Mouse (Mus musculus) large intestine, adult 2 months (tissue): ENCODE measurements at regions not wholly inside any gene's neighbourhood (a gene's known extent, or its start where the extent isn't known, plus 50 kb on each side); places are given as distances from the start of the nearest gene placed in this dataset.

ENCODE experiments used
- DNase-seq: peaks from one replicate; pipeline ENCODE4 v3.0.0-alpha.2; 2012; ENCODE audit warnings: low read depth, low spot score
- WGBS: fragments of 180-500 bp; shearing (Covaris S2); methylation state at CpG from one replicate; pipeline ENCODE4 v1.1.7; 2018; 5-methylcytosine and 5-hydroxymethylcytosine counted together

GRCm38 (mm10) chr4:142351831-142352230 is 112.6 kb upstream of the Kazn start:
- WGBS: 48% methylated on average over 3 of the region's 3 CpGs
- DNase-seq: no peak

GRCm38 (mm10) chr4:142350986-142351385 is 111.8 kb upstream of the Kazn start:
- WGBS: 86% methylated on average over 8 of the region's 8 CpGs
- no peak for DNase-seq

GRCm38 (mm10) chr4:142348910-142349309 is 109.7 kb upstream of the Kazn start:
- WGBS: 42% methylated on average over 6 of the region's 6 CpGs
- DNase-seq: peak; percentile 8

GRCm38 (mm10) chr4:142342482-142343206 is 103.4 kb upstream of the Kazn start:
- DNase-seq: no peak
- WGBS: 83% methylated on average over 19 of the region's 19 CpGs

DNA sequence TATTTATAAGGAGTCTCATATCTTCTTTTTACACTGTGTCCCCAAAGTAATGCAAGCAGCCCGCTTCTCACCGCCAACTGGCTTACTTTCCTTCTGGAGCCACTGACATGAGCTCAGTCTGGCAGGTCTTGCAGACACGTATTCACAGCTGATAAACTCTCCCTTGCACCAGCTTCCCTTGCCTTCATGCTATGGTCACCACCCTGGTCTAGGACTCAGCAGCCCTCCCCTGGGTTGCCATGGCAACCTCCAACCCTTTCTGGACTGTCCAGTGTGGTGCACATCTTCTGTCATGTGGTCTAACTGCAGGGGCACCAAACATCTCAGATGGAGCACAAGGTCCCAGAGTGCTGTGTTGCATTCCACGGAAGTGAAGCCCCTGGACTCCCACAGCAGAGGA is 102.1 kb upstream of the Kazn start:
- DNase-seq: no peak
- 60% methylated on average over 4 of the region's 4 CpGs for WGBS

- DNase-seq: no peak
- 25% methylated on average over 3 of the region's 3 CpGs for WGBS
Observed at GRCm38 (mm10) chr4:142340057-142340456, 100.9 kb upstream of the Kazn start.

DNA sequence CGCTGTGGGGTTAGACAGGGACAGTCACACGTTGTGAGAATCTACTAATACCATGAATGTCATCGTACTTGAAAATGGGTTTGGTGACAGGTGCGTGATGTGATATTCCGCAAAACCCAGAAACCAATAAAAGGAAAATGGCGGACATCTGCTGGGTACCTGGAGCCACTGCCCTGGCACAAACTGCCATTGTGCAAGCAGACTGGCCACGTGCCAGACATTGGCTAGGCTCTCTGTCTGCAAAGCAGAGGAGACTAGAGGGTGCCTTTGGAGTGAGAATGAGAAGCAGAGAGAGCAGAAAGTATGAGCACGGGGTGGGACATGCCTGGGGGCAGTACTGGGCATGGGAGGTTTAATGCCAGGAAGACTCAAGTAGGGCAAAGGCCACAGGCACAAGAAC is 98.5 kb upstream of the Kazn start:
- WGBS: 85% methylated on average over 8 of the region's 8 CpGs
- DNase-seq: no peak

GRCm38 (mm10) chr4:142336943-142337342 is 97.7 kb upstream of the Kazn start:
- 51% methylated on average over 2 of the region's 2 CpGs for WGBS
- DNase-seq: no peak

- no peak for DNase-seq
- WGBS: 66% methylated on average over 7 of the region's 7 CpGs
Observed at GRCm38 (mm10) chr4:142334084-142334483, 94.9 kb upstream of the Kazn start.

- no peak for DNase-seq
- 87% methylated on average over 3 of the region's 3 CpGs for WGBS
Observed at GRCm38 (mm10) chr4:142330599-142330998, 91.4 kb upstream of the Kazn start.

GRCm38 (mm10) chr4:142329600-142329999 is 90.4 kb upstream of the Kazn start:
- 85% methylated on average over 2 of the region's 2 CpGs for WGBS
- no peak for DNase-seq

DNA sequence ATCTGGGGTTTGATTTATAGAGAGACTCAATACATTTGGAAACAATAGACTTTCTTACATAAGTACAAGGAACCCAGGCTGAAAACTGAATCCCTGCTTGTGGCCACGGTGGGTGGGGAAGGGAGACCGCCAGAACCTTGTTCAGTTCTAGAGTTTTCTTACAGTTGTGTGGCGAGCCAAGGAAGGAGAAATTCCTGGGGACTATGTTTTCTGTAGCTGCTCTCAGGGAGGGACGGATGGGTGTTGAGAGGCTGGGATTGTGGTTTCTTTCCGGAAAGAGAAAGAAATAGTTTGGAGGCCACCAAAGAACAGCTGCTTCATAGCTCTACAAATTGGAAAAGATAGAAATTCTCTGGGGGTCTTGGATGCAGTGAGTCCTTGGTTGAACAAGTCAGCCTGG is 87.3 kb upstream of the Kazn start:
- DNase-seq: no peak
- 72% methylated on average over 5 of the region's 5 CpGs for WGBS

- DNase-seq: no peak
- WGBS: 60% methylated on average over 14 of the region's 14 CpGs
Observed at GRCm38 (mm10) chr4:142321209-142321863, 82.1 kb upstream of the Kazn start.

GRCm38 (mm10) chr4:142310282-142310681 is 71.1 kb upstream of the Kazn start:
- 86% methylated on average over 6 of the region's 6 CpGs for WGBS
- no peak for DNase-seq

GRCm38 (mm10) chr4:142308271-142308670 is 69.1 kb upstream of the Kazn start:
- 71% methylated on average over 7 of the region's 7 CpGs for WGBS
- no peak for DNase-seq

DNA sequence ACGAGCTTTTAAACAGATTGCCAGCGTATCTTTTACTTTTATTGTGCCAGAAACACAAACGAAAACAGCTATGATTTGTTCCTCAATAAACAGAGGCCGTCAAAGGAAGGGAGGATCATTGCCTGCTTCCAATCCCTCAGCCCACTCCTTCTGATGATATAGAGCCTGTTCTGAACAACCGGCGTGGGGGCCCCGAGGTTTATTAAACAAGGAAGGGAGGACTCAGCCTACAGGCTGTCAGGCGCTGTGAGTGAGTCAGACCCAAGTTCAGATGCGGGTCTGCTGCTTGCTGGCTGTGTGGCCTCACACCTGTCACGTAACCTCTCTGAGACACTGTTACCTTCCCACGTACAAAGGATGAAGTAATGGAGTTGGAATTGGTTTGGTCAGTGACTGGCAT is 68.1 kb upstream of the Kazn start:
- no peak for DNase-seq
- 16% methylated on average over 11 of the region's 11 CpGs for WGBS

DNA sequence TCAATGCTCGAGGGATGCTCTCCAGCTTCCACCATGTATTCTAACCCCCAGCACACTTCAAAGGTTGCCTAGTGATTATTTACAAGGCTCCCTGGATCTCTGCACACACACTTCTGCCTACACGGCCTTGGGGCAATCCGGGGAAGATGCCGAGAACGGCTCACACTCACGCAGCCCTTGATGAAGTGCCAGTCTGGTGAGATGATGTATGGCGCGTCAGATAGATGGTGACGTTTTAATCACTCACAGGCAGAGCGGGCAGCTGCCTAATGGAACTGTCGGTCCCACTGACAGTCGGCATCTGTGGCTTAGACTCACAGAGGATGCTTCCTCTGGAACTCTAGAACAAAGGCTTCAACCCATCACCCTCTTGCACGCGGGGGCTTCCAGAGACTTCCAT is 66.9 kb upstream of the Kazn start:
- DNase-seq: no peak
- 75% methylated on average over 14 of the region's 14 CpGs for WGBS

- no peak for DNase-seq
- 64% methylated on average over 10 of the region's 10 CpGs for WGBS
Observed at GRCm38 (mm10) chr4:142303374-142304020, 64.3 kb upstream of the Kazn start.

GRCm38 (mm10) chr4:142302724-142303120 is 63.5 kb upstream of the Kazn start:
- WGBS: 47% methylated on average over 2 of the region's 2 CpGs

GRCm38 (mm10) chr4:142302041-142302723 is 63.0 kb upstream of the Kazn start:
- 54% methylated on average over 8 of the region's 8 CpGs for WGBS
- DNase-seq: no peak

More at GRCm38 (mm10) chr4:142302724-142303120, 63.5 kb upstream of the Kazn start:
- no peak for DNase-seq
